Mouse (Mus musculus): Measurements from ENCODE around the gene Vash1. TPM values are rescaled to one million over a fixed set of nuclear protein-coding genes. Genes with fewer than 3 reads are reported as not detected.

Gene Vash1
- polyA plus RNA-seq, 1 experiment, result 52.4 TPM

DNA sequence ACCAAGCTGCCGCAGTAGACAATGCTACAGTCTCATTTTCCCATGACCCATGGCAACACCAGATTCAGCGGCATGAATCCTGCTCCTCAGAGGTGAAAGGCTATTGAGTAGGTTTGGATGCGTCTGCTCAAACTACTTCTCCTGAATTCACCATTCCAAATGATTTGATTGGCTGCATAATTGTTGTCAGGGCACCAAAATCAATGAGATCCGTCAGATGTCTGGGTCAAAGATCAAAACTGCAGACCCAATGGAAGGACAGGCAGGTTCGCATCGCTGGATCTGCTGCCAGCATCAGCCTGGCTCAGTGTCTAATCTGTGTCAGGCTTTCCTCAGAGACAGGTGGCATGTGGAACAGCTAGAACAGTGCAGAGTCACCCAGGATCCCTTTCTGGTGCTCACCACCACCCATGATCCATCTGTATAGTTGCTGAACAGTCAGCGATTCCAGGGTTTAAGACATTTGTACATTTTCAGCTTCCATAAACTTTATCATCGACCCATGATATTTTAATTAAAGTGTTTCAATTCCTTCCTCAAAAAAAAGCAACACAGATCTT is 27.1 kb upstream of the Vash1 start:
- Histone ChIP-seq H3K27me3 (replicated peaks) (peaks cover 70% of the 10 kb centered on the region), H3K4me1 (peaks cover 5% of the 10 kb centered on the region; the same call in 1 of the 2 replicates), H3K9me3 (peaks cover 9% of the 10 kb centered on the region), H3K36me3 (replicated peaks; ENCODE audit: low read length) (no peaks in the 10 kb centered on the region), H3K4me3 (replicated peaks) (no peak overlapping the region)
- TF ChIP-seq GATA1 (IDR thresholded peaks at IDR 0.05; ENCODE audit: borderline replicate concordance, low read length), result no peak
- TF ChIP-seq FLI1 (IDR thresholded peaks at IDR 0.05; ENCODE audit: low read length), result no peak

DNA sequence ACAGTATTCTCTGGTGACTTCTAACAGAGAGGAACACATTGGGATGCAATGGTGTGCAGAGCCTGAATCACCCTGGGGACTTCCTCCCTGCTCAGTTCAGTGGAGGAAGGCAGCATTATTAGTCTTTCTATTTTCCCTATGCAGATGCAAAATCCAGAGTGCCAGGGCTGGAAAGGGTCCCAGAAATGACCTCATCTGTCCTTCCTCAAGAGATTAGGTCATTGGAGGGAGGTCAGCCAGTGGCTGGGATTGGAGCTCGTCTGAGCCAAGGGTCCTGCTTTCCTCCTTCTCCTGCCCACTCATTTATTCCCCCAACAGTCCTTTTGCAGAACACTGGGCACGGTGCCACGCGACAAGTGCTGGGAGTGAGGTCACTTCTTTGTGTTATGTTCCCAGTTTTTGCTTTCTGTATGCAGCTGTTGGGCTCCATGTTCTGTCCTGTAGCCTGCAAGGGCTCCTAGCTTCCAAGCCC is 25.9 kb upstream of the Vash1 start:
- Histone ChIP-seq H3K27me3 (replicated peaks) (peaks cover 65% of the 10 kb centered on the region), H3K4me1 (peaks cover 5% of the 10 kb centered on the region; the same call in 1 of the 2 replicates), H3K4me3 (replicated peaks) (no peak overlapping the region), H3K36me3 (replicated peaks; ENCODE audit: low read length) (no peaks in the 10 kb centered on the region), H3K9me3 (peaks cover 9% of the 10 kb centered on the region)
- no peak for TF ChIP-seq FLI1 (IDR thresholded peaks at IDR 0.05; ENCODE audit: low read length)
- no peak for TF ChIP-seq GATA1 (IDR thresholded peaks at IDR 0.05; ENCODE audit: borderline replicate concordance, low read length)

DNA sequence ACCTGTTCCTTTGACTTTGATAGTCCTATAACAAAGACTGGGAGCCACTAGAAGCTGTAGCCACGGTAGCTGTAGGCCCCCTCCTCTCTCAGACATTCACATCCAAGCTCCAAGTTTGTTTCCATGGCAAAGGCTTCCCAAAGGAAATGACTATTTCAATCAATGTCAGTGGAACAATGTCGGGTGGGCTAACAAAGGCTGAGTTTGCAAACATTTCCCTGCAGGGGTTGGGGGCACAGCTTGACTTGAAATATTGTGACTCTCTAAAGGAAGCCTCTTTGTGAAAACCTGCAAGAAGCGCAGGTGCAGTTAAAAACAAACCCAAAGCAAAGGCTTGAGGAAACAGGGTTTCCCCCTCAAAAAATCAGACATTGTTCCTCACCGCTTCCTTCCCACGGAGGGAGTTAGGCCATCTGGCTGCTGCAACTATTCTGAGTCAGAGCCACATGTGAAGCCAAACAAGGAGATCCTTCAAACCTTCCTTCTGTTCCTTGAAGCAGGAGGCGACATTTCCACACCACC is 19.0 kb upstream of the Vash1 start:
- Histone ChIP-seq H3K27me3 (replicated peaks) (peaks cover 46% of the 10 kb centered on the region), H3K4me3 (replicated peaks) (no peak overlapping the region), H3K36me3 (replicated peaks; ENCODE audit: low read length) (no peaks in the 10 kb centered on the region), H3K9me3 (peaks cover 13% of the 10 kb centered on the region), H3K4me1 (peaks cover 31% of the 10 kb centered on the region)
- TF ChIP-seq FLI1 (IDR thresholded peaks at IDR 0.05; ENCODE audit: low read length), result no peak
- TF ChIP-seq GATA1 (IDR thresholded peaks at IDR 0.05; ENCODE audit: borderline replicate concordance, low read length), result no peak

DNA sequence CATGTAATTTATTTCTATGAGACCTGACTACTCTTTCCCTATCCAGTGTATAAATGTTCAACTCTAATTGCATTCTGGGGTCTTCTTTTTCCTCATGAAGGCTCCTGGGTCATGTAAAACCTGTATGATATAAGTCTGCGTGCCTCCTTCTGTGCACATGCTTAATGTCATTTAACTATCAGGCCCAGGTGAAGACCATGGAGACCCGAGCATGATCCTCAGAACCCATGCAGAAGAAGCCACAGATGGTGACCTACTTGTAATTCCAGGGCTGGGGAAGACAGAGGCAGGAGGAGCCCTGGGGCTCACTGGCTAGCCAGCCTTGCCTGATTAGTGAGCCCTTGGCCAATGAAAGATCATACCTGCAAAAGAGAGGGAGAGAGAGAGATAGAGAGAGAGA is 18.0 kb upstream of the Vash1 start:
- H3K4me3 ChIP-seq (replicated peaks), result no peak overlapping the region
- peaks cover 13% of the 10 kb centered on the region for H3K9me3 ChIP-seq
- H3K27me3 ChIP-seq (replicated peaks), result peaks cover 39% of the 10 kb centered on the region
- TF ChIP-seq GATA1 (IDR thresholded peaks at IDR 0.05; ENCODE audit: borderline replicate concordance, low read length) (no peak), FLI1 (IDR thresholded peaks at IDR 0.05; ENCODE audit: low read length) (no peak)
- H3K36me3 ChIP-seq (replicated peaks; ENCODE audit: low read length), result no peaks in the 10 kb centered on the region
- peaks cover 41% of the 10 kb centered on the region for H3K4me1 ChIP-seq

DNA sequence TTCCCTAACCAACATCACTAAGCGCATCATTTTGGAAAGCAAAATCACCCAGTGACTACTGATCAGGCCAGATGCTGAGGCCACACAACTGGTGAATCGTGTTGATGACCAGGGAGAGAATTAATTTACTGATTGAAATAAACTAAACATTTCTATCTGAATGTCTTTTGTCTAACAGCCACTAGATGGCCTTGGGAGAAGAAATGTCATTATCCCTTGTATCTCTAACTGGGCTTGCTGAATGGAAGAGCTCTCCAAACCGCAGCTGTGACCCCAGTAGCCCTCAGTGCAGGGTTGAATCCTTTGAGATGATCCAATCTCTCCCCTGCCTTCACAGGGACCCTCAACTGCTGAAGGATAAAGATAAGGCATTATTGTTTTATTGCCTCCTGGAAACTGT is 12.8 kb upstream of the Vash1 start:
- Histone ChIP-seq H3K9me3 (peaks cover 25% of the 10 kb centered on the region), H3K27me3 (replicated peaks) (peaks cover 21% of the 10 kb centered on the region), H3K4me1 (peaks cover 43% of the 10 kb centered on the region), H3K4me3 (replicated peaks) (no peak overlapping the region), H3K36me3 (replicated peaks; ENCODE audit: low read length) (no peaks in the 10 kb centered on the region)
- no peak for TF ChIP-seq FLI1 (IDR thresholded peaks at IDR 0.05; ENCODE audit: low read length)
- TF ChIP-seq GATA1 (IDR thresholded peaks at IDR 0.05; ENCODE audit: borderline replicate concordance, low read length), result no peak

DNA sequence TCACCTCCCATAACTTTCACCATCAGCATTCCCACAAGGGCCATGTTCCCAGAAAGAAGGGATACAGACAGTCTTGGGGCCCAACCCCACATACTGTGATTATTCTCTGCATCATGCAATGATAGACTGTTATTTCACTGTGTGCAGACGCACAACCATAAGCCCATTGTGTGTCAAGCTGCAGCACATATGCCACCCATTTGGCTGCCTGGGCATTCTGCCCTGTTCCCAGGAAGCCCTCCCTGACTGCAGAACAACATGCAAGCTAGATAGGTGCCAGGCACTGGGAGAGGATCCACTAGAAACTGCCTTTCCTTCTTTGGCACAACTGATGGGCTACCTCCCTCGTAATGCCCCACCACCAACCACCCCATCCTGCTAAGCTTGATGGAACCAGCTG is 10.1 kb upstream of the Vash1 start:
- peaks cover 14% of the 10 kb centered on the region for H3K27me3 ChIP-seq (replicated peaks)
- TF ChIP-seq GATA1 (IDR thresholded peaks at IDR 0.05; ENCODE audit: borderline replicate concordance, low read length) (no peak), FLI1 (IDR thresholded peaks at IDR 0.05; ENCODE audit: low read length) (no peak)
- peaks cover 18% of the 10 kb centered on the region for H3K9me3 ChIP-seq
- no peak overlapping the region for H3K4me3 ChIP-seq (replicated peaks)
- H3K4me1 ChIP-seq, result peaks cover 55% of the 10 kb centered on the region
- H3K36me3 ChIP-seq (replicated peaks; ENCODE audit: low read length), result no peaks in the 10 kb centered on the region

DNA sequence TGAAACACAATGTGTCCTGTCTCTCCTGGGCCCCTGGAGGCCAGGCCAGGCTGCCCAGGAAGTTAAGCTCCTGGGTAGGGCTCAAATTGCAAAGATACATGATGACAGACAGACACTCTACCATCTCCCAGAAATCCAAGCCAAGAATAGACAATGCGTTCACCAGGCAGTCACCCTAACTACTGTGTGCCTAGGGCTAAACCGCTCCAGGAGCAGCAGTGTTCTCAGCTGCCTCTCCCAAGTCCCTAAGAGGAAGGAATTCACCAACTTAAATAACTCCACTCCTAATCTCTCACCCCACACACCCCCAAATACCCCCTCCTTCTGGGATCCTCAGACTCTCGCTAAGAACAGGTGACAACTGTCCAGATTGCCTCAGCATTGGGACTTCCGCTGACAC is 6.4 kb upstream of the Vash1 start:
- no peak overlapping the region for H3K4me3 ChIP-seq (replicated peaks)
- H3K27me3 ChIP-seq (replicated peaks), result peaks cover 17% of the 10 kb centered on the region
- no peaks in the 10 kb centered on the region for H3K36me3 ChIP-seq (replicated peaks; ENCODE audit: low read length)
- peaks cover 31% of the 10 kb centered on the region for H3K9me3 ChIP-seq
- peaks cover 29% of the 10 kb centered on the region for H3K4me1 ChIP-seq
- TF ChIP-seq FLI1 (IDR thresholded peaks at IDR 0.05; ENCODE audit: low read length) (no peak), GATA1 (IDR thresholded peaks at IDR 0.05; ENCODE audit: borderline replicate concordance, low read length) (no peak)

DNA sequence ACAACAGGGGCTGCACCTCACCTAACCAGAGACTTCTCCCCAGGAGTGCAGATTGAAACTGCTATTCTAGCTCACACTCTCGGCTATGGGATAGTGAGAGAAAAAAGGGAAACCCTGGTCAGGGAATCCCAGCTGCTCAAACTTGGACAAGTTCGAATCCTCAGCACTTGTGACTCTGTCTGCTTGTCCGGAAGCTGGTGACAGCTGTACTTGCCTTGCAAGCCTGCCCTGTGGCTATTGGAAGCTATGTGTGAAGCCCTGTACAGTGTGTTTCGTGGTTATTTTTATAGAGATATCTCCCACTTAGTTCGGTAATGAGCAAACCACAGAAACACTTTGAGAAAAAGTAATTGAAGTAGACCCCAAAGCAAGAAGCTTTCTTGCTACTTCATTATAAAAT is 6.0 kb upstream of the Vash1 start:
- Histone ChIP-seq H3K4me3 (replicated peaks) (no peak overlapping the region), H3K9me3 (peaks cover 31% of the 10 kb centered on the region), H3K27me3 (replicated peaks) (peaks cover 17% of the 10 kb centered on the region), H3K4me1 (peaks cover 29% of the 10 kb centered on the region), H3K36me3 (replicated peaks; ENCODE audit: low read length) (no peaks in the 10 kb centered on the region)
- TF ChIP-seq GATA1 (IDR thresholded peaks at IDR 0.05; ENCODE audit: borderline replicate concordance, low read length) (no peak), FLI1 (IDR thresholded peaks at IDR 0.05; ENCODE audit: low read length) (no peak)

DNA sequence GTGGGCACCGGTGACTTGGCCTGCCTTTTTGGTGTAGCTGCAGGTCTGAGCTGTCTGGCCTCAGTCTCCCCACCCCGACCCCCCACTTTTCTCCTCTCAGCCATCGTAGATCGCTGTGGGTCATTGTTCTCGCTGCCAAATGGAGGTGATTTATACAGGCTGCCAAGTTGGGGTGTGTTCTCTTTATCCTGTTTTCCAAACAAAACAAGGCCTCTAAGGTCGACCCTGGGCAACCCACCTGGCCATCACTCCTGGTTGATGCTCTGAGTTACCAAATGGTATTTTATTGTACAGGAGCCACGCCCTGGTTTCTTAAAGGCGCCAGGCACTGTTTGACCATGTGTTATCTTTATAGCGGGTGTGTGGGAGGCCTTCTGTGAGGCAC is 1.0 kb downstream of the Vash1 start:
- H3K27me3 ChIP-seq (replicated peaks), result no peaks in the 10 kb centered on the region
- H3K36me3 ChIP-seq (replicated peaks; ENCODE audit: low read length), result peaks cover 25% of the 10 kb centered on the region
- peaks cover 65% of the 10 kb centered on the region for H3K4me1 ChIP-seq
- peak overlapping the region; percentile 96 for H3K4me3 ChIP-seq (replicated peaks)
- TF ChIP-seq GATA1 (IDR thresholded peaks at IDR 0.05; ENCODE audit: borderline replicate concordance, low read length) (no peak), FLI1 (IDR thresholded peaks at IDR 0.05; ENCODE audit: low read length) (no peak)
- H3K9me3 ChIP-seq, result peaks cover 3% of the 10 kb centered on the region

DNA sequence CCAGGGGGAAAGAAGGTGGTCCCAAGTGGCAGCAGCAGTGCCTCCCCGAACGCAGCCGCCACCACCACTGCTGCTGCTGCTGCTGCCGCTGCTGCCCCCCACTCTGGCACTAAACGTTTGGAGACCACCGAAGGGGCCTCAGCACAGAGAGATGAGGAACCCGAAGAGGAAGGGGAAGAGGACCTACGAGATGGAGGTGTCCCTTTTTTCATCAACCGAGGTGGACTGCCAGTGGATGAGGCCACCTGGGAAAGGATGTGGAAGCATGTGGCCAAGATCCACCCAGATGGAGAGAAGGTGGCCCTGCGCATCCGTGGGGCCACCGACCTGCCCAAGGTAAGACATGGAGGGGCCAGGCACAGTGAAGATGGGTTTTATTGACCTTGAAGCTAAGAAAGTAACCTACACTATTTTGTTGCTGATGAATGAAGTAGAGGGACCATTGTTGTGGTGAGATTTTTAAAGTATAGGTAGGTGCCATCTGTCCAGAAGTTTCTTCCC is 1.5 kb downstream of the Vash1 start:
- no peak for TF ChIP-seq GATA1 (IDR thresholded peaks at IDR 0.05; ENCODE audit: borderline replicate concordance, low read length)
- TF ChIP-seq FLI1 (IDR thresholded peaks at IDR 0.05; ENCODE audit: low read length), result no peak
- Histone ChIP-seq H3K36me3 (replicated peaks; ENCODE audit: low read length) (peaks cover 30% of the 10 kb centered on the region), H3K9me3 (no peaks in the 10 kb centered on the region), H3K27me3 (replicated peaks) (no peaks in the 10 kb centered on the region), H3K4me3 (replicated peaks) (peak overlapping the region; percentile 96), H3K4me1 (peaks cover 70% of the 10 kb centered on the region)

All from megakaryocyte, embryonic 14.5 days (primary cell).